In genomic region chr7:18962171-18962792, GRCm38 (mm10) we compare ENCODE assay signal across 7 mouse cellular contexts. TPM values are rescaled to one million over a fixed set of nuclear protein-coding genes. Genes with fewer than 3 reads are reported as not detected.
DNase-seq lines count a peak whose midpoint lies in the region; ATAC-seq and TF ChIP-seq lines count a peak whose summit lies in the region.

No protein-coding gene starts in this region.

- in situ Hi-C loops in ES-E14 (cut with MboI; ENCODE audit: low sequenced_read_pairs in 2 of 2, unreplicated experiment in 2 of 2) = no loop called here

- H3K36me3 ChIP-seq in ES-E14 (ENCODE audit: control insufficient read depth, insufficient read depth, low read length, poor library complexity, severe bottlenecking) = 0 out of 2 replicates have a peak, but pooled peaks cover 2% of the 10 kb centered on the region
- no peaks in the 10 kb centered on the region for H3K36me3 ChIP-seq in hindbrain, embryonic 12.5 days
- peaks cover 25% of the 10 kb centered on the region for H3K36me3 ChIP-seq in midbrain, embryonic 13.5 days

- no peak for DNase-seq in ES-E14 (ENCODE audit: low read depth, low spot score)
- DNase-seq in ZHBTc4 (ENCODE audit: low read depth, low spot score) = peak; percentile 28
- DNase-seq in urinary bladder, adult 2 months (ENCODE audit: low spot score) = no peak
- no peak for DNase-seq in T-cell, adult 2 months (ENCODE audit: low spot score)
- DNase-seq in adrenal gland, adult 8-10 months = no peak

- 2% methylated on average over 17 of the region's 17 CpGs for WGBS in hindbrain, embryonic 12.5 days
- 1% methylated on average over 17 of the region's 17 CpGs for WGBS in midbrain, embryonic 13.5 days

- H3K27ac ChIP-seq in ES-E14 (ENCODE audit: insufficient read depth, low read depth, low read length, poor library complexity, severe bottlenecking) = no peak overlapping the region
- peak overlapping the region; percentile 52; the same call in 1 of the 2 replicates for H3K27ac ChIP-seq in hindbrain, embryonic 12.5 days
- peak overlapping the region; percentile 60 for H3K27ac ChIP-seq in midbrain, embryonic 13.5 days

- H3K27me3 ChIP-seq in hindbrain, embryonic 12.5 days = peaks cover 28% of the 10 kb centered on the region
- H3K27me3 ChIP-seq in midbrain, embryonic 13.5 days = no peaks in the 10 kb centered on the region

- no peak for ATAC-seq in hindbrain, embryonic 12.5 days (ENCODE audit: low FRiP score)
- no peak for ATAC-seq in midbrain, embryonic 13.5 days

- peak overlapping the region; percentile 51 for H3K4me2 ChIP-seq in hindbrain, embryonic 12.5 days (replicated peaks)
- H3K4me2 ChIP-seq in midbrain, embryonic 13.5 days (replicated peaks) = peak overlapping the region; percentile 63

- H3K4me1 ChIP-seq in ES-E14 (ENCODE audit: control insufficient read depth in 2 of 2, insufficient read depth in 2 of 2, low read length in 2 of 2, poor library complexity in 1 of 2) = peaks cover 0 to 21% of the 10 kb centered on the region in 2 experiments; a peak in 2 of 4 replicates
- H3K4me1 ChIP-seq in hindbrain, embryonic 12.5 days = peaks cover 69% of the 10 kb centered on the region
- peaks cover 78% of the 10 kb centered on the region for H3K4me1 ChIP-seq in midbrain, embryonic 13.5 days (replicated peaks)

- no peaks in the 10 kb centered on the region for H3K9me3 ChIP-seq in ES-E14 (ENCODE audit: control insufficient read depth, insufficient read depth, low read depth, low read length)
- no peaks in the 10 kb centered on the region for H3K9me3 ChIP-seq in hindbrain, embryonic 12.5 days (replicated peaks)
- no peaks in the 10 kb centered on the region for H3K9me3 ChIP-seq in midbrain, embryonic 13.5 days

- 0 out of 2 replicates have a peak overlapping the region, but pooled peaks have one; percentile 10 for H3K9ac ChIP-seq in ES-E14 (ENCODE audit: insufficient read depth, low read depth, low read length, poor library complexity, severe bottlenecking)
- H3K9ac ChIP-seq in hindbrain, embryonic 12.5 days = peak overlapping the region; percentile 54
- H3K9ac ChIP-seq in midbrain, embryonic 13.5 days (replicated peaks) = peak overlapping the region; percentile 56

- peak overlapping the region; percentile 35 to 54 for H3K4me3 ChIP-seq in ES-E14 (ENCODE audit: insufficient read depth in 1 of 2, low read depth in 1 of 2, low read length in 2 of 2, poor library complexity in 1 of 2, severe bottlenecking in 1 of 2)
- peak overlapping the region; percentile 27 for H3K4me3 ChIP-seq in hindbrain, embryonic 12.5 days
- H3K4me3 ChIP-seq in midbrain, embryonic 13.5 days (replicated peaks) = peak overlapping the region; percentile 34

TF ChIP-seq in ES-E14, 5 proteins besides CTCF, POLR2A, EP300 and RAD21:
- peak; percentile 88 for TF ChIP-seq ZNF384 (IDR thresholded peaks at IDR 0.05; ENCODE audit: low read depth, low read length)
- no peak for TF ChIP-seq HCFC1 (IDR thresholded peaks at IDR 0.05; ENCODE audit: borderline replicate concordance, insufficient read depth, low read length)

RNA-seq across cellular contexts. Expression of gene Nanos2, which starts 24.9 kb away (rescaled TPM):
- total RNA-seq in ES-E14 (2012; rRNA removed) = not detected in 2 replicates
- 0.29 and 0.37 TPM in 2 replicates for polyA plus RNA-seq in hindbrain, embryonic 12.5 days (2016; fragmentation: Nextera tagmentation; extraction: Ambion mirVana)
- polyA plus RNA-seq in midbrain, embryonic 13.5 days (2015; fragmentation: Nextera tagmentation; extraction: Ambion mirVana) = 0.26 and 0.58 TPM in 2 replicates
- polyA plus RNA-seq in urinary bladder, adult 2 months (2012; rRNA removed) = 0.04 TPM in 1 of 2 replicates, not detected in the other
- total RNA-seq in adrenal gland, adult 8-10 months (2022) = not detected

RNA-seq across cellular contexts. Expression of gene Mypop, which starts 28.8 kb away (rescaled TPM):
- 3.1 and 3.7 TPM in 2 replicates for total RNA-seq in ES-E14 (2012; rRNA removed)
- 6.8 and 6.9 TPM in 2 replicates for polyA plus RNA-seq in hindbrain, embryonic 12.5 days (2016; fragmentation: Nextera tagmentation; extraction: Ambion mirVana)
- polyA plus RNA-seq in midbrain, embryonic 13.5 days (2015; fragmentation: Nextera tagmentation; extraction: Ambion mirVana) = 3.8 and 4.2 TPM in 2 replicates
- polyA plus RNA-seq in urinary bladder, adult 2 months (2012; rRNA removed) = 7.5 and 9.5 TPM in 2 replicates
- total RNA-seq in adrenal gland, adult 8-10 months (2022) = 10 to 100 TPM; 11.4 to 18.0 (median 15.5) TPM

RNA-seq across cellular contexts. Expression of gene Nova2, which starts 36.6 kb away (rescaled TPM):
- total RNA-seq in ES-E14 (2012; rRNA removed) = 0.79 and 0.80 TPM in 2 replicates
- 11.2 and 12.5 TPM in 2 replicates for polyA plus RNA-seq in hindbrain, embryonic 12.5 days (2016; fragmentation: Nextera tagmentation; extraction: Ambion mirVana)
- polyA plus RNA-seq in midbrain, embryonic 13.5 days (2015; fragmentation: Nextera tagmentation; extraction: Ambion mirVana) = 16.5 and 18.6 TPM in 2 replicates
- 0.48 and 1.0 TPM in 2 replicates for polyA plus RNA-seq in urinary bladder, adult 2 months (2012; rRNA removed)
- 1 to 10 TPM; 5.6 to 9.2 (median 7.1) TPM for total RNA-seq in adrenal gland, adult 8-10 months (2022)

RNA-seq across cellular contexts. Expression of gene Irf2bp1, which starts 41.6 kb away (rescaled TPM):
- total RNA-seq in ES-E14 (2012; rRNA removed) = 15.9 and 16.3 TPM in 2 replicates
- polyA plus RNA-seq in hindbrain, embryonic 12.5 days (2016; fragmentation: Nextera tagmentation; extraction: Ambion mirVana) = 44.0 and 47.4 TPM in 2 replicates
- 21.6 and 29.4 TPM in 2 replicates for polyA plus RNA-seq in midbrain, embryonic 13.5 days (2015; fragmentation: Nextera tagmentation; extraction: Ambion mirVana)
- 15.8 and 20.3 TPM in 2 replicates for polyA plus RNA-seq in urinary bladder, adult 2 months (2012; rRNA removed)
- 10 to 100 TPM; 49.0 to 52.8 (median 50.9) TPM for total RNA-seq in adrenal gland, adult 8-10 months (2022)

RNA-seq across cellular contexts. Expression of gene Ccdc61, which starts 52.1 kb away (rescaled TPM):
- total RNA-seq in ES-E14 (2012; rRNA removed) = 11.8 and 19.4 TPM in 2 replicates
- 28.8 and 31.9 TPM in 2 replicates for polyA plus RNA-seq in hindbrain, embryonic 12.5 days (2016; fragmentation: Nextera tagmentation; extraction: Ambion mirVana)
- 20.0 and 23.6 TPM in 2 replicates for polyA plus RNA-seq in midbrain, embryonic 13.5 days (2015; fragmentation: Nextera tagmentation; extraction: Ambion mirVana)
- polyA plus RNA-seq in urinary bladder, adult 2 months (2012; rRNA removed) = 26.9 and 31.4 TPM in 2 replicates
- 10 to 100 TPM; 12.6 to 18.4 (median 14.0) TPM for total RNA-seq in adrenal gland, adult 8-10 months (2022)
